Mouse (Mus musculus) bone marrow macrophage, adult 2 months (primary cell): ENCODE measurements around the gene Fgd4.

Experiments
- CTCF ChIP-seq: IDR thresholded peaks from 2 replicates; pipeline ENCODE4 v1.5.1; 2012; ENCODE audit warnings: low read depth, mild to moderate bottlenecking, low read length, moderate library complexity
- POLR2A ChIP-seq: IDR thresholded peaks from 2 replicates; pipeline ENCODE4 v1.6.1; 2012; ENCODE audit warnings: mild to moderate bottlenecking, low read depth, low read length, borderline replicate concordance

GRCm38 (mm10) chr16:16542956-16543441 is 57.4 kb downstream of the Fgd4 start:
- TF ChIP-seq CTCF (no peak), POLR2A (no peak)
